Mouse (Mus musculus): Measurements from ENCODE around the gene Pnma1. TPM values are rescaled to one million over a fixed set of nuclear protein-coding genes. Genes with fewer than 3 reads are reported as not detected.

Pnma1 gene
- polyA plus RNA-seq, 1 experiment, result 0.04 TPM

DNA sequence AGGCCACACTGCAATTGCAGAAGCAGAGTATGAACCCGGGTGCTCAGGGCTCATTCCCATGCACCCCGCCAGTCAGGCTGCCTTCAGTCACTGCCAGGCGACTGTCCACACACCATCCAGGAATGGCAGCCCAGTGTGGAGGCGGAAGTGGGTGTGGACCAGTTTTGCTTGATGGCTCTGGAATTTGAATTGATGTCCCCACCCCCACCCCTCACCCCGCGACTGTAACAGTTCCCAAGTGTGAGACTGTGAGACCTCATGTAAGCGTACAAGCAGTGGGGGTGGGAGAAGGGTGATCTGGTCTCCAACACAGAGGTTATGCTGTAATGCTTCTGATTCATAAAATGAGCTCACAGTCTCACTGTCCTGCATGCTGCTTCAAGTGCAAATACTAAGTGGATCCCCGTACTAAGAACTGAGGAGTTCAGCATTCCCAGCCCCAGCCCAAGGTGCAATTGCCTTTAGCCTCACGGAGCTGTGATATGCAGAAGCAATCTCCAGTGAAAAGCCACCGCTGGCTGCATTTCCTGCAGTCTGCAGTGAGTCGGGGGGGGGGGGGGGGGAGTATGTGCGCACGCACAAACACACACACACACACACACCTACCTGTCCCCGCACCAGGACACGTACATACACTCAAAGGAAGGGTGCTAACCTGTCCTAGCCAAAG, 42.0 kb upstream of the Pnma1 start:
- Histone ChIP-seq H3K4me1 (peaks cover 84% of the 10 kb centered on the region), H3K4me3 (replicated peaks) (peak overlapping the region; percentile 82), H3K9me3 (peaks cover 7% of the 10 kb centered on the region), H3K27me3 (replicated peaks) (no peaks in the 10 kb centered on the region), H3K36me3 (replicated peaks; ENCODE audit: low read length) (peaks cover 53% of the 10 kb centered on the region)
- no peak for TF ChIP-seq FLI1 (IDR thresholded peaks at IDR 0.05; ENCODE audit: low read length)
- TF ChIP-seq GATA1 (IDR thresholded peaks at IDR 0.05; ENCODE audit: borderline replicate concordance, low read length), result no peak

DNA sequence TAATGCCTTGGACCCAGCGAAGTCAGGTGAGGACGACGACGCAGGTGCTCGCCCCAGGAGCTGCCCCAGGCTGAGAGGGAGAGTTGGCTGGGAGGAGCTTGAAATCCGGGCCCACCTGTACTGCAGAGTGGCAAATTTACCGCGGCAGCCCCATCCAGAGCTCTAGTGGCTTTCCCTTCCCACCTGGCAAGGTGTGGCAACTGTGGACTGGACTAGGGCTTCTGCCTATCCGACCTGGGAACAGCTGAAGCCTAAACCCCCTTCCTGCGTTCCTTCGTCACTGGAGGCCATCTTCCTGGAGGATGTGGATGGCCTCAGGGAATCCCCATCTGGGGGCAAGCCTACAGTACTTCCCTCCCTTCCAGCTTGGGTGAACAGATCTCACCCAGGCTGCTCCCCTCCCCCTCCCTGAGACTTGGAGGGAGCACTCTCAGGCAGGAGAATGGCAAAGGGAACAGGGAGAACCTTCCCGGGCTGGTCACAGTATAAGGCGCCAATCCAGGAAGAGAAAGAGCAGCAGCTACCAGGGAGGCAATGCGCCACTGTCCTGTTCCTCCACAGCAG, 40.7 kb upstream of the Pnma1 start:
- TF ChIP-seq FLI1 (IDR thresholded peaks at IDR 0.05; ENCODE audit: low read length) (no peak), GATA1 (IDR thresholded peaks at IDR 0.05; ENCODE audit: borderline replicate concordance, low read length) (no peak)
- peak overlapping the region; percentile 89 for H3K4me3 ChIP-seq (replicated peaks)
- peaks cover 67% of the 10 kb centered on the region for H3K36me3 ChIP-seq (replicated peaks; ENCODE audit: low read length)

DNA sequence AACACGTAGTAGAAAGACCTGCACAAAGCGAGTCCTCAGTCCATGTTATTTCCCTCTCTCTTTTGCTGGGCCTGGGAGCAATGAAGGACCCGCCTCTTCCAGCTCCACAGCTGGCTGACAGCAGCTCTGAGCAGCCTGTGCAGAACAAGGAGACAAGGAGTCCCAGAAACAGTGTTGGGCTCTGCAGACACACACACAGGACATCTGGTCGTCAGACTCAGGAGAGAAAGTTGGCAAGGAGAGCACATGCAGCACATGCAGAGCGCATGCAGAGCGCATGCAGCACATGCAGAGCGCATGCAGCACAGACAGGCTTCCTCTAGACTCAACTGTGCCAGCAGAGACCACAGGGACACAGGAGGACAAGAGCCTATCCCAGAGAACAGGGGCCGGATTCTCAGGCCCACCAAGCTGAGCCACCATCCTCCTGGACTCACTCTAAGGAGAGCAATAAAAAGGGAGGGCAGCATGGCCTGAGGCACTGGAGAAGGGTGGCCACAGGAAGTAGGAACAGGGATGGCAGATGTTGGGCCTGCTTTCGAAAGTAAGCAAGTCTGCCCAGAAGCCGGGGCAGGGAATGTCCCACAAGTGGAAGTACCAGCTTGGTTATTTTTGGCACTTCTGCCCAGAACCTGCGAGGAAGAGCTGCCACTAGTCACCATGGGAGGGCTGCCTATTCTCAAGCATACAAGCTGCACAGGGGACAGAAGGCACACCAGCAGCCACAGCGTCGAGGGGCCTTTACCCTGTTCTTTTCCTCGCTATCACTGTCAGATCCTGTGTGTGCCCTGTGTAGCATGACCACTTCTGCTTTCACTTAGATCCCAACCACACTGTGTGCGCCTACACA, 39.7 kb upstream of the Pnma1 start:
- H3K4me3 ChIP-seq (replicated peaks), result peak overlapping the region; percentile 89
- H3K4me1 ChIP-seq, result peaks cover 90% of the 10 kb centered on the region
- H3K9me3 ChIP-seq, result peaks cover 7% of the 10 kb centered on the region
- no peak for TF ChIP-seq GATA1 (IDR thresholded peaks at IDR 0.05; ENCODE audit: borderline replicate concordance, low read length)
- TF ChIP-seq FLI1 (IDR thresholded peaks at IDR 0.05; ENCODE audit: low read length), result no peak
- H3K27me3 ChIP-seq (replicated peaks), result no peaks in the 10 kb centered on the region
- H3K36me3 ChIP-seq (replicated peaks; ENCODE audit: low read length), result peaks cover 70% of the 10 kb centered on the region

More for the DNA sequence above, 40.7 kb upstream of the Pnma1 start:
- peaks cover 7% of the 10 kb centered on the region for H3K9me3 ChIP-seq
- H3K27me3 ChIP-seq (replicated peaks), result no peaks in the 10 kb centered on the region
- peaks cover 85% of the 10 kb centered on the region for H3K4me1 ChIP-seq

DNA sequence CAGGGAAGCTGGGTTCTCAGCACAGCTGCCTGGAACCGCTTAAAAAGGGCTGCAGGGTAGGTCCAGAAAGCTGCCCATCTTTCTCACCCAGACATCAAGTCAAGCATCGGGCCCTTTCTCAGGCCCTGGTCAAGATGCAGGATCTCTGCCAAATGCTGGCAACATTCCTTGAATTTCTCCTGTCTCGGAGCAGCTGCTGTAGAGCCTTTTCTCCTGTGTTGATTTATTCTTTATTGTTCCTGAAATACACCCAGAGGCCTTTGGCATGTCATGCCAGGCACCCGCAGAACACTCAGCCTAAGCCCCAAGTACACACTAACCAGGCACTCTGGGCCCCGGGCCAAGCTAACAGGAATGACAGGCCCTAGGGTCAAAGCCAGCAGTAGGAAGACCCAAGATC, 38.7 kb upstream of the Pnma1 start:
- TF ChIP-seq FLI1 (IDR thresholded peaks at IDR 0.05; ENCODE audit: low read length) (no peak), GATA1 (IDR thresholded peaks at IDR 0.05; ENCODE audit: borderline replicate concordance, low read length) (no peak)
- Histone ChIP-seq H3K9me3 (peaks cover 7% of the 10 kb centered on the region), H3K4me3 (replicated peaks) (no peak overlapping the region), H3K27me3 (replicated peaks) (no peaks in the 10 kb centered on the region), H3K36me3 (replicated peaks; ENCODE audit: low read length) (peaks cover 76% of the 10 kb centered on the region), H3K4me1 (peaks cover 90% of the 10 kb centered on the region)

GRCm38 (mm10) chr12:84186536-84186935, 38.2 kb upstream of the Pnma1 start:
- Histone ChIP-seq H3K9me3 (peaks cover 7% of the 10 kb centered on the region), H3K4me1 (peaks cover 90% of the 10 kb centered on the region), H3K36me3 (replicated peaks; ENCODE audit: low read length) (peaks cover 79% of the 10 kb centered on the region), H3K4me3 (replicated peaks) (no peak overlapping the region), H3K27me3 (replicated peaks) (no peaks in the 10 kb centered on the region)
- no peak for TF ChIP-seq FLI1 (IDR thresholded peaks at IDR 0.05; ENCODE audit: low read length)
- TF ChIP-seq GATA1 (IDR thresholded peaks at IDR 0.05; ENCODE audit: borderline replicate concordance, low read length), result no peak

- Histone ChIP-seq H3K4me1 (peaks cover 90% of the 10 kb centered on the region), H3K4me3 (replicated peaks) (no peak overlapping the region), H3K9me3 (peaks cover 7% of the 10 kb centered on the region), H3K36me3 (replicated peaks; ENCODE audit: low read length) (peaks cover 75% of the 10 kb centered on the region), H3K27me3 (replicated peaks) (no peaks in the 10 kb centered on the region)
- TF ChIP-seq GATA1 (IDR thresholded peaks at IDR 0.05; ENCODE audit: borderline replicate concordance, low read length) (no peak), FLI1 (IDR thresholded peaks at IDR 0.05; ENCODE audit: low read length) (no peak)
Measured at GRCm38 (mm10) chr12:84185547-84185946, 37.3 kb upstream of the Pnma1 start.

GRCm38 (mm10) chr12:84184979-84185378, 36.7 kb upstream of the Pnma1 start:
- TF ChIP-seq GATA1 (IDR thresholded peaks at IDR 0.05; ENCODE audit: borderline replicate concordance, low read length) (no peak), FLI1 (IDR thresholded peaks at IDR 0.05; ENCODE audit: low read length) (no peak)
- Histone ChIP-seq H3K4me1 (peaks cover 90% of the 10 kb centered on the region), H3K9me3 (peaks cover 7% of the 10 kb centered on the region), H3K36me3 (replicated peaks; ENCODE audit: low read length) (peaks cover 71% of the 10 kb centered on the region), H3K27me3 (replicated peaks) (no peaks in the 10 kb centered on the region), H3K4me3 (replicated peaks) (no peak overlapping the region)

- Histone ChIP-seq H3K9me3 (peaks cover 7% of the 10 kb centered on the region), H3K4me1 (peaks cover 90% of the 10 kb centered on the region), H3K27me3 (replicated peaks) (no peaks in the 10 kb centered on the region), H3K4me3 (replicated peaks) (no peak overlapping the region), H3K36me3 (replicated peaks; ENCODE audit: low read length) (peaks cover 51% of the 10 kb centered on the region)
- TF ChIP-seq GATA1 (IDR thresholded peaks at IDR 0.05; ENCODE audit: borderline replicate concordance, low read length) (no peak), FLI1 (IDR thresholded peaks at IDR 0.05; ENCODE audit: low read length) (no peak)
Measured at GRCm38 (mm10) chr12:84181999-84182398, 33.7 kb upstream of the Pnma1 start.

DNA sequence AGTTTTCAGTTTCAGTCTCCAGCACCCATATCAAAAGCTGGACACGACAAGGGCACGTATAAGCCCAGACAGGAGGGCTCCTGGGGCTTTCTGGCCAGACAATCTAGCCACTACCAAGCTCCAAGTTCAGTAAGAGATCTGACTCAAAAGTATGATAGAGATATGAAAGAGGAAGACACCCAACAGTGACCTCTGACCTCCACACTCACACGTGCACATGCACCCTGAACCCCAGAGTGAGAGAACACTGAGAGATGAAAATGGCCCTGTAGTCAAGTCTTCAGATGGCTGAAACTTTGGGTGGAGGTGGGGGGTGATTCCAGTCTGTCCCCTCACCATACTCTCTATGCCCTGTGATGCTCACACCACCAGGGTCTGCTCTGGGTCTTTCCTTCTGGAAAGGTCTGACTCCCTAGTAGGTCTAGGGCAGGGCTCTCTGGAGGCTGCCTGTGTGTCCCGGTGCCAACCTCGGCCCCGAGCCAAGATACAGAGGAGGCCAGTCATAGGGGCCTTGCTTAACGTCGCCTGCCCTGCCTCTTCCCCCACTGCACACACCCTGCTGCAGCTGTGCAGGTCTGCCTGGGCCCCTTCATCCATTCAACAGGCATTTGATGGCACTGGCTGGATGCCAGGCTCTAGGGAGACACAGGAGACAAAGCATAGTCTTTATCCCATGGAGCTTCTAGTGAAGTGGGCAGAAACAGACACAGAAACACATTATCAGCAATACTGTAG, 32.6 kb upstream of the Pnma1 start:
- no peak for TF ChIP-seq GATA1 (IDR thresholded peaks at IDR 0.05; ENCODE audit: borderline replicate concordance, low read length)
- TF ChIP-seq FLI1 (IDR thresholded peaks at IDR 0.05; ENCODE audit: low read length), result no peak
- peaks cover 90% of the 10 kb centered on the region for H3K4me1 ChIP-seq
- H3K4me3 ChIP-seq (replicated peaks), result peak overlapping the region; percentile 78
- no peaks in the 10 kb centered on the region for H3K27me3 ChIP-seq (replicated peaks)
- H3K36me3 ChIP-seq (replicated peaks; ENCODE audit: low read length), result peaks cover 40% of the 10 kb centered on the region
- no peaks in the 10 kb centered on the region for H3K9me3 ChIP-seq

Data from megakaryocyte, embryonic 14.5 days (primary cell).